Mouse (Mus musculus): ENCODE data around the gene Xndc1.
"Not testable (repeated sequence)": the region's sequence is repeated elsewhere in the genome, so short reads cannot be mapped to it uniquely, and the experiment has no call there.

GRCm38 (mm10) chr7:102048524-102048923, 16.8 kb upstream of the Xndc1 start:
- not testable (repeated sequence) for TF ChIP-seq CHD2 (IDR thresholded peaks at IDR 0.05; ENCODE audit: low read depth, low read length); HCFC1 (IDR thresholded peaks at IDR 0.05; ENCODE audit: borderline replicate concordance, insufficient read depth, low read length)

Measured in ES-E14 (cell line).